Mouse (Mus musculus) hindbrain, embryonic 12.5 days (tissue): ENCODE data around the gene Gm20388. TPM values are rescaled to one million over a fixed set of nuclear protein-coding genes. Genes with fewer than 3 reads are reported as not detected.

Source experiments
- ATAC-seq: fragments of 200-750 bp; cut with Nextera tagmentation; 2 replicates; pipeline ENCODE4 v1.8.0; 2017; ENCODE audit warnings: moderate TSS enrichment; ENCODE audit not compliant: low FRiP score
- H3K27ac ChIP-seq: fragments of 300-500 bp; sonication (generic); 2 replicates; pipeline ENCODE4 v1.5.1; 2016; ENCODE audit warnings: mild to moderate bottlenecking
- H3K27me3 ChIP-seq: fragments of 300-500 bp; sonication (generic); 2 replicates; pipeline ENCODE4 v1.6.1; 2016; ENCODE audit warnings: mild to moderate bottlenecking
- H3K36me3 ChIP-seq: fragments of 300-500 bp; sonication (generic); 2 replicates; pipeline ENCODE4 v1.6.1; 2016; ENCODE audit warnings: mild to moderate bottlenecking
- H3K4me1 ChIP-seq: fragments of 300-500 bp; sonication (generic); 2 replicates; pipeline ENCODE4 v1.6.1; 2016
- H3K4me2 ChIP-seq: fragments of 300-500 bp; sonication (generic); replicated peaks from 2 replicates; pipeline ENCODE4 v1.6.1; 2016; ENCODE audit warnings: mild to moderate bottlenecking
- H3K4me3 ChIP-seq: fragments of 300-500 bp; sonication (generic); 2 replicates; pipeline ENCODE4 v1.5.1; 2016; ENCODE audit warnings: mild to moderate bottlenecking
- H3K9ac ChIP-seq: fragments of 300-500 bp; sonication (generic); 2 replicates; pipeline ENCODE4 v1.6.1; 2016; ENCODE audit warnings: mild to moderate bottlenecking, moderate library complexity
- H3K9me3 ChIP-seq: fragments of 300-500 bp; sonication (generic); replicated peaks from 2 replicates; pipeline ENCODE4 v1.6.1; 2016; ENCODE audit warnings: mild to moderate bottlenecking
- WGBS: fragments of 180-500 bp; shearing (Covaris S2); methylation state at CpG from one replicate; pipeline ENCODE4 v1.1.7; 2016; 5-methylcytosine and 5-hydroxymethylcytosine counted together
- polyA plus RNA-seq: library from polyadenylated mRNA; unstranded; fragments of >200 nt; fragmentation: Nextera tagmentation; extraction: Ambion mirVana; gene quantifications from 2 replicates; pipeline ENCODE4 v1.2.1, GENCODE M21; 2016

Gm20388 gene
- polyA plus RNA-seq, 1 experiment from 2014 or later, result not detected

GRCm38 (mm10) chr8:121899180-121900044 is 1988.8 kb downstream of the Gm20388 start:
- H3K9me3 ChIP-seq, result no peaks in the 10 kb centered on the region
- no peak overlapping the region for H3K4me2 ChIP-seq
- H3K36me3 ChIP-seq, result no peaks in the 10 kb centered on the region
- no peaks in the 10 kb centered on the region for H3K27me3 ChIP-seq
- no peak overlapping the region for H3K4me3 ChIP-seq
- H3K27ac ChIP-seq, result peak overlapping the region; percentile 71; the same call in 1 of the 2 replicates
- H3K4me1 ChIP-seq, result peaks cover 45% of the 10 kb centered on the region
- ATAC-seq, result peak; percentile 23; the same call in 1 of the 2 replicates
- H3K9ac ChIP-seq, result 0 out of 2 replicates have a peak overlapping the region, but pooled peaks have one; percentile 32
- 71% methylated on average over 18 of the region's 18 CpGs for WGBS

GRCm38 (mm10) chr8:121901498-121902236 is 1991.0 kb downstream of the Gm20388 start:
- peaks cover 51% of the 10 kb centered on the region for H3K4me1 ChIP-seq
- H3K27ac ChIP-seq, result no peak overlapping the region
- H3K4me3 ChIP-seq, result no peak overlapping the region
- H3K9me3 ChIP-seq, result no peaks in the 10 kb centered on the region
- 48% methylated on average over 8 of the region's 8 CpGs for WGBS
- no peaks in the 10 kb centered on the region for H3K36me3 ChIP-seq
- H3K27me3 ChIP-seq, result no peaks in the 10 kb centered on the region
- no peak for ATAC-seq
- H3K4me2 ChIP-seq, result peak overlapping the region; percentile 11; the same call in 1 of the 2 replicates
- H3K9ac ChIP-seq, result no peak overlapping the region

GRCm38 (mm10) chr8:121903977-121904376 is 1993.3 kb downstream of the Gm20388 start:
- peaks cover 9% of the 10 kb centered on the region for H3K27me3 ChIP-seq
- no peak overlapping the region for H3K9ac ChIP-seq
- 69% methylated on average over 6 of the region's 6 CpGs for WGBS
- no peaks in the 10 kb centered on the region for H3K9me3 ChIP-seq
- peaks cover 35% of the 10 kb centered on the region for H3K4me1 ChIP-seq
- ATAC-seq, result no peak
- no peak overlapping the region for H3K4me3 ChIP-seq
- no peaks in the 10 kb centered on the region for H3K36me3 ChIP-seq
- H3K27ac ChIP-seq, result no peak overlapping the region
- H3K4me2 ChIP-seq, result no peak overlapping the region

- Histone ChIP-seq H3K27me3 (peaks cover 15% of the 10 kb centered on the region), H3K4me1 (peaks cover 30% of the 10 kb centered on the region), H3K27ac (no peak overlapping the region), H3K36me3 (no peaks in the 10 kb centered on the region), H3K9me3 (no peaks in the 10 kb centered on the region), H3K4me3 (no peak overlapping the region), H3K9ac (no peak overlapping the region), H3K4me2 (peak overlapping the region; percentile 98; the same call in 1 of the 2 replicates)
- WGBS, result 89% methylated on average over 9 of the region's 9 CpGs
- ATAC-seq, result no peak
These were observed 1994.4 kb downstream of the Gm20388 start for GRCm38 (mm10) chr8:121904999-121905398.

DNA sequence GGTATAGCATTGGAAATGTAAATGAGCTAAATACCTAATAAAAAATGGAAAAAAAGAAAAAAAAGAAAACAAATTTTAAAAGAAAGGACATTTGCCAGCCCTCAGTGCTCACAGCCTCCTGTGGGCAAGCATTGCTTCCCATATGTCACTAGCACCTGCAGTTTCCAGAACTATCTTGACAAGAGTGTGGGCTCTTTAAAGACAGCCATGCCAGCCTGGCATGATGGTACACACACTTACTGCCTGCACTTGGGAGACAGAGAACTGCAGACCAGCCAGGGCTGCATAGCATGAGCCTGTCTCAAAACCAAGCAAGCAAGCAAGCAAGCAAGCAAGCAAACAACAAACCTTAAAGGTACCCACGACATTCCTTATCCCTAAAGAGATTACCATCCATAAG is 1994.8 kb downstream of the Gm20388 start:
- Histone ChIP-seq H3K27ac (no peak overlapping the region), H3K4me2 (peak overlapping the region; percentile 98), H3K36me3 (no peaks in the 10 kb centered on the region), H3K9me3 (no peaks in the 10 kb centered on the region), H3K4me3 (peak overlapping the region; percentile 69; the same call in 1 of the 2 replicates), H3K4me1 (peaks cover 30% of the 10 kb centered on the region), H3K27me3 (peaks cover 15% of the 10 kb centered on the region), H3K9ac (no peak overlapping the region)
- no peak for ATAC-seq
- 73% methylated on average over 1 of the region's 1 CpGs for WGBS

GRCm38 (mm10) chr8:121905864-121906263 is 1995.2 kb downstream of the Gm20388 start:
- no peak for ATAC-seq
- no peak overlapping the region for H3K27ac ChIP-seq
- WGBS, result 49% methylated on average over 5 of the region's 5 CpGs

GRCm38 (mm10) chr8:121906542-121907512 is 1996.2 kb downstream of the Gm20388 start:
- H3K4me1 ChIP-seq, result peaks cover 25% of the 10 kb centered on the region
- no peaks in the 10 kb centered on the region for H3K9me3 ChIP-seq
- H3K4me2 ChIP-seq, result peak overlapping the region; percentile 98
- under 1% methylated on average over 67 of the region's 72 CpGs for WGBS
- peak overlapping the region; percentile 69 for H3K4me3 ChIP-seq
- H3K9ac ChIP-seq, result peak overlapping the region; percentile 70
- 0 out of 2 replicates have a peak overlapping the region, but pooled peaks have one; percentile 30 for H3K27ac ChIP-seq
- peak; percentile 70 for ATAC-seq
- H3K36me3 ChIP-seq, result no peaks in the 10 kb centered on the region
- H3K27me3 ChIP-seq, result peaks cover 17% of the 10 kb centered on the region

More at GRCm38 (mm10) chr8:121905864-121906263, 1995.2 kb downstream of the Gm20388 start:
- H3K9ac ChIP-seq, result peak overlapping the region; percentile 70; the same call in 1 of the 2 replicates
- no peaks in the 10 kb centered on the region for H3K36me3 ChIP-seq
- H3K9me3 ChIP-seq, result no peaks in the 10 kb centered on the region
- peak overlapping the region; percentile 98 for H3K4me2 ChIP-seq
- H3K4me3 ChIP-seq, result peak overlapping the region; percentile 69
- peaks cover 15% of the 10 kb centered on the region for H3K27me3 ChIP-seq
- peaks cover 30% of the 10 kb centered on the region for H3K4me1 ChIP-seq

GRCm38 (mm10) chr8:121907587-121908248 is 1997.1 kb downstream of the Gm20388 start, which contains the start of gene Slc7a5:
Gene Slc7a5, minus strand, starts transcription at chr8:121907694.
- H3K4me3 ChIP-seq, result peak within 1 kb of the TSS; percentile 69

GRCm38 (mm10) chr8:121908378-121909147 is 1997.9 kb downstream of the Gm20388 start:
- Histone ChIP-seq H3K4me3 (no peak overlapping the region), H3K9me3 (no peaks in the 10 kb centered on the region), H3K9ac (no peak overlapping the region), H3K4me2 (peak overlapping the region; percentile 98; the same call in 1 of the 2 replicates), H3K27ac (no peak overlapping the region), H3K4me1 (peaks cover 21% of the 10 kb centered on the region), H3K36me3 (no peaks in the 10 kb centered on the region), H3K27me3 (peaks cover 18% of the 10 kb centered on the region)
- 62% methylated on average over 8 of the region's 8 CpGs for WGBS
- no peak for ATAC-seq

More at GRCm38 (mm10) chr8:121907587-121908248, 1997.1 kb downstream of the Gm20388 start, which contains the start of gene Slc7a5:
- H3K27me3 ChIP-seq, result peaks cover 18% of the 10 kb centered on the region
- no peaks in the 10 kb centered on the region for H3K36me3 ChIP-seq
- peak within 1 kb of the TSS; percentile 70 for H3K9ac ChIP-seq
- WGBS, result under 1% methylated on average over 60 of the region's 61 CpGs
- peak within 1 kb of the TSS; percentile 98 for H3K4me2 ChIP-seq
- no peaks in the 10 kb centered on the region for H3K9me3 ChIP-seq
- H3K4me1 ChIP-seq, result peaks cover 21% of the 10 kb centered on the region
- 0 out of 2 replicates have a peak within 1 kb of the TSS, but pooled peaks have one; percentile 30 for H3K27ac ChIP-seq
- ATAC-seq, result peak; percentile 91

DNA sequence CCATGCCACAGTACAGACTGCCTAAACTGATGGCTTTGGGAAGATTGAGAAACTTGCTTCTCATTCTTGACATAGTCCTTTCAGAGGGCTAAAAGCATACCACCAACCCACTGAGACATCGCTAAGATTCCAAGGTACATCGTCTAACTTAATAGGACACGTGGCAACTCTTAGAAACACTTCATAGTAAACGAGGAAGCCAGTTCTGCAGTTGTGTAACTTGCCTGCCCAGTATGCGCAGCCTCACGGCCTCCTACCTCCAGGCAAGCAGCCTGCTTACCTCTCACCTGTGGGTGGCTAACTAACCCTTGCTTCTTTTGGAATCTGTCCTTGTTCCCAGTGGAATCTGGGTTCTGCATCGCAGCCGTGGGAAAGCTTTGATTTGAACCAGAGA is 1998.5 kb downstream of the Gm20388 start:
- Histone ChIP-seq H3K4me3 (no peak overlapping the region), H3K36me3 (no peaks in the 10 kb centered on the region), H3K4me1 (peaks cover 21% of the 10 kb centered on the region), H3K27me3 (peaks cover 18% of the 10 kb centered on the region), H3K9me3 (no peaks in the 10 kb centered on the region), H3K4me2 (no peak overlapping the region), H3K9ac (no peak overlapping the region), H3K27ac (no peak overlapping the region)
- WGBS, result 69% methylated on average over 8 of the region's 8 CpGs
- ATAC-seq, result no peak
